Mouse (Mus musculus) lung, postnatal 0 days (tissue): ENCODE data around the gene Tspan12.
"Not testable (repeated sequence)": the region's sequence is repeated elsewhere in the genome, so short reads cannot be mapped to it uniquely, and the experiment has no call there.

Experiments used
- CTCF ChIP-seq: IDR thresholded peaks from 2 replicates; pipeline ENCODE4 v1.5.1; 2016; ENCODE audit warnings: antibody characterized with exemption, mild to moderate bottlenecking
- EP300 ChIP-seq: IDR thresholded peaks from 2 replicates; pipeline ENCODE4 v1.6.1; 2016; ENCODE audit warnings: antibody characterized with exemption, mild to moderate bottlenecking, control low read depth

DNA sequence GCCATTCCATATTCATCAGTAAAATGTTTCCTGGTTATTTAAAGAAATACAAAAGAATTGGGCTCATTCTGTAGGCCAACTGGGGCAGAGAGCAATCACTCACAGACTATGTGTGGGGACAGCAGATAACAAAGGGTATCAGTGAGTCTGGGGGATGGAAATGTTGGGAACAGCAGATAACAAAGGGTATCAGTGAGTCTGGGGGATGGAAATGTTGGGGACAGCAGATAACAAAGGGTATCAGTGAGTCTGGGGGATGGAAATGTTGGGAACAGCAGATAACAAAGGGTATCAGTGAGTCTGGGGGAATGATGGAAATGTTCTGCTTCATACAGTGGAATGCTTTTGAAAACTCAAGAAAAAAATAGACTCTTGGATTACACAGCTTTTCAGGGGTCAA, 35.7 kb upstream of the Tspan12 start:
- not testable (repeated sequence) for TF ChIP-seq EP300, CTCF
